Mouse (Mus musculus) CD4-positive helper T cell, adult 2 months (primary cell): ENCODE results near the gene Gnmt.
A peak's percentile ranks its signal among the peaks of the same experiment; 100 is the strongest.
"Not testable (repeated sequence)": the region's sequence is repeated elsewhere in the genome, so short reads cannot be mapped to it uniquely, and the experiment has no call there.

ENCODE experiments used
- DNase-seq: peaks from one replicate; pipeline ENCODE4 v3.0.0-alpha.2; 2012; ENCODE audit warnings: low read depth, missing footprints, low spot score

The Gnmt gene

DNA sequence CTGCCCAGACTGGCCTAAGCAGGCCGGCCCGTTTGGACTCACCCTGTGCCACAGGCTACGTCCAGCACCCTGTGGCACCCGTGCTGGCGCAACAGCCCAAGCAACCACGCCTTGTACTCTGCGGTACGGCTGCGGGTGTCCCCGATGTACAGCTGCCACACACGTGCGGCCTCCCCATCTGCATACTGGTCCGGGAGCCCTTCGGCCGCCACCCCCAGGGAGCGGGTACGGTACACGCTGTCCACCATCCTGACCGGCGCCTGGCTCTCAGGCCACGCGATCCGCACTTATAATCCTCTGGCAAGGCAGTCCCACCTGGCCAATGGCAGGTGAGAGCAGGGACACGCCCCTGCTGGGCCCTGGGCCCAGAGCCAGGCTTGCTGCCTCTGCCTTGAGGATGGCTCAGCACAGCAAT is at the start of gene Gnmt:
Gnmt (minus strand) TSS at position 265 of the 415 bp plus-strand sequence.
- DNase-seq: no peak

DNA sequence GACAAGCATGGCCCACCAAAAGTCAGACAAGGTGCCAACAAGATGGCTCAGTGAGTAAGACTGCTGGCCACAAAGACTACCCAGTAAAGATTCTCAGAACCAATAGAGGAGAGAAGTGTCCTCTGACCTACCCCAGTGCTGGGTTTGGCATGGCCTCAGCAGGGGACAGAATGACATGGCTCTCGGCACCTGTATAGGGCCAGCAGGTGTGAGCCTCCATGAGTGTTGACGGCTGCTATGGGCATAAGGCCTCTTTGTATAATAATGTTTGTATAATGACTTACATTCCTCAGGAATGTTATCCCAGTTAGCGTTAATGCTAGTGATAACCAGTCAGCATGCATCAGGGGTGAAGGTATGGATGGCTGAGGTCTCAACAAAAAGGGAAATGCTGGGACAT is 47.1 kb upstream of the Gnmt start:
- DNase-seq: no peak

DNA sequence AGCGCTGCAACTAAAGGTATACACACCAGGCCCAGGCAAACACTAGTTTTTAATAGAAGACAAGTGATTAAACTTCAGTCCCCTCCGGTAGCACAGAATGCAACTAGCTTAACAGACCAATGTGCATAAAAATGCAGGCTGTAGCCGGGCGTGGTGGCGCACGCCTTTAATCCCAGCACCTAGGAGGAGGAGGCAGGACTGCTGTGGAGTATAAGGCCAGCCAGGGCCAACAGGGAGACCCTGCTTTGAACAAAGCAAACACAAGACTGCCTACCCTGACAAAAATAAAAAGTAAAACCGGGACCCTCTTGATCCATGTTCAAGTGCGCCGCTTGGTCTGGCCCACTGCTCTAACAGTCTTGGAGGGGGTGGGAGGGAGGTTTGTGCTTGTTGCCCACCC is 46.1 kb upstream of the Gnmt start:
- no peak for DNase-seq

DNA sequence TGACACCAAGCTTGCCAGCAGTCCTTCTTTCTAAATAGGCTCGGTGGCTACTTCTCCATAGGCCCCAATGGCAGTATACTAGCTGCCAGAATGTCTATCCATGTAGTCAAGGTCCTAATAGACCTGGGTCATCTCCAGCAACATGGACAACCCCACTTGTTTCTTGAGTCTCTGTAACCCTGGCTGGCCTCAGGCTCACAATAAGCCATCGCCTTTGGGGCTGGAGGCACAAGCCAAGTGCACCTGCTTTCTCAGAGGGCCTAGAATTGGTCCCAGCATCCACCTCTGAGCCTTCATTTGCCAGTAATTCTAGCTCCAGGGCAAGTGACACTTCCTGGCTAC is 45.1 kb upstream of the Gnmt start:
- no peak for DNase-seq

DNA sequence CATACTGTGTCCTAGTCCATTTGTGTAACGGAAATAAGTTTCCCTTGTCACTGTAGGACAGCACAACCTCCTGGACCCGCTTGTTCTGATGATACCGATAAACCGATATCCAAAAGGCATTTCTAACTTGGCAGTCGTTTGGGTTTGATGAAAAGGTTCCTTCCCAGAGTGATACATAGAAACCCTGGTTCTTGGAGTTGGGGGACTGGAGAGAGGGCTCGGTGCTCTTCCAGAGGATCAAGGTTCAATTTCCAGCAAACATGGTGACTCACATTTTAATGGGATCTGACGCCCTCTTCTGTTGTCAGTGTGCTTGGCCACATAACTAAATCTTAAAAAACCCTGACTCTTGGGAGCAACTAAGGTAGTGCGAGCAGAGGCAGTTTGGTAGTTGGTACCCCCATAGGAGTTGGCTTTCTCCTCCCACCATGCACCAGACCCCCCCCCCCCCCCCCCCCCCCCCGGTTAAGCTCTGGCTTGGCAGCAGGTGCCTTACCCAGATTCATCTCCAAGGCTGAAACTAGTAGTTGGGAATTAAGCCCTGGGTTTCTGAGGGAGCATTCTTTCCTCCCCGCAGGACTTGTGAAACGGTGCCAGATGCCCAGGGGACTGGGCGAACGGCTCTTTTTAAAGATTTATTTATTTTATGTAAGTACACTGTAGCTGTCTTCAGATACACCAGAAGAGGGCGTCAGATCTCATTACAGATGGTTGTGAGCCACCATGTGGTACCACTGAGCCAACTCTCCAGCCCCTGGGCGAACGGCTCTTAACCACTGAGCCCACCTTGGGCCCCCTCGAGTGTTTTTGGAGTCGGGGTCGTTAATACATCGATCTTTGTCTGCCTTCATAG is 44.5 kb upstream of the Gnmt start:
- DNase-seq: peak; percentile 34

DNA sequence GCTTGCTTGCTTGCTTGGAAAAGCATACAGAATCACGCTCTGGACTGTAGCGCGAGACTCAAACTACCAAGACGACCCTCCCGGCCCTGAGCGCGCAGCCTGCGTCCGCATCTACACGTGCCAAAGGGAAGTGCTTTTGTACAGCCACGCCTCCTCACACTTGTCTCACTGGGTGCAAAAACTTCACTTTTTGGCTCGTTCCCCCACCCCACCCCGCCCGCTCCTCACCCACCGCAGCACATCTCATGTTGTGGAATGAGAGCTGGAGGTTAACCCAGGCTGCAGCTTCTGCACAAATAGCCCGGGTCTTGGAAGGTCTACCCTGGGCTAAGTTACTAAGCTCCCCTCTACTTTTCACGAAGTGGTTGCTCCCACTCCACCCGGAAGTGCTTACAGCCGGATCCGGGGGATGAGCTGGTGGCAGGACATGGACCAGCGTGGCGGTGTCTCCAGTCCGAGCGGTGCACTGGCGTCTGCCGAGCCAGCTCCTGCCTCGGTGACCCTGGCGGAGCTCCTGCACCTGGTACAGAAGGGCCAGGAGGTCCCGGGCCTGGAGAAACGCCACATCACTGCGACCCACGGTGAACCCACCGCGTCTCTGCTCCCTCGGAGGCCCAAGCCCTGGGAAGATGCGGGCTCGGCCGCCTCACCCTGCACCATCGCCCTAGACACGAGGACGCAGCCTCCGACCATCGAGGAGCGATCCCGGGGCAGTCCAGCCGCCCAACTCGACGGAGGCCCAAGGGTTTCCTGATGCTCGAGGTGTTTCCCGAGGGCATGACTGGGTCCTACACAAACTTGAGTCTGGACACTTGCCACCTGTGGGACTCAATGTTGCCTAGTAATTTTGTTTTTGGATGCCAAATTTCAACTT is 43.7 kb upstream of the Gnmt start, which contains the start of gene 2310039H08Rik:
2310039H08Rik (plus strand) TSS at position 232 of the 874 bp plus-strand sequence.
- DNase-seq: peak; percentile 86

DNA sequence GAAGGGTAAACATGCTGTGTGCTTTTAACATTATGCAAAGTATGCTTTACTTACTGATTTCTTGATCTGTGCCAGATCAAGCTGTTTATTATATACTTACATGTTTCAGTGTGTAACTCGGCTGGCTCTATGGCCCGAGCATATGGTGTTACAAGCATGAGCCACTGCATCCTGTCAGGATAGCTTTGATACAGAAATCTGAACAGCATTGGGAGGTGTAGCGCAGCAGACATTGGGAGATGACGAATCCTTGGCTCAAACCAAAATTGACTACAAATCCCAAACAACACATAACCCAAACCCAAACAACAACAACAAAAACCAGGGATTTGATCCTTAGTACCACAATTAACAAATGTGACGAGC is 43.1 kb upstream of the Gnmt start:
- no peak for DNase-seq

DNA sequence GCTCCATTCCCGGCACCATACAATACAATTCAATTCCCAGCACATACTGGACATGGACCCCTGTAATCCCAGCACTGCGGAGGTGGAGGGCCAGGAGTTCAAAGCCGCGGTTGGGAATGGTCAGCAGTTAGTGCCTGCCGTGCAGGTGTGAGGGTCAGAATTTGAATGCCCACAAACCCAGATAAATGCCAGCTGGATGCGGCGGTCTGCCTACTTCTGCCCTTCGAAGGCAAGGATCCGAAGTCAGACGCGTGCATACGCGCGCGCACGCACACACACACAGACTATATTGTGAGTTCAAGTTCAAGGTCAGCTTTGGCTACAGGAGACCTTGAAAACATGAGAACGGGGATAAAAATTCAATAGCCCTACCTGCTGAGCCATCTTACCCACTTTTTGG is 42.6 kb upstream of the Gnmt start:
- DNase-seq: no peak

DNA sequence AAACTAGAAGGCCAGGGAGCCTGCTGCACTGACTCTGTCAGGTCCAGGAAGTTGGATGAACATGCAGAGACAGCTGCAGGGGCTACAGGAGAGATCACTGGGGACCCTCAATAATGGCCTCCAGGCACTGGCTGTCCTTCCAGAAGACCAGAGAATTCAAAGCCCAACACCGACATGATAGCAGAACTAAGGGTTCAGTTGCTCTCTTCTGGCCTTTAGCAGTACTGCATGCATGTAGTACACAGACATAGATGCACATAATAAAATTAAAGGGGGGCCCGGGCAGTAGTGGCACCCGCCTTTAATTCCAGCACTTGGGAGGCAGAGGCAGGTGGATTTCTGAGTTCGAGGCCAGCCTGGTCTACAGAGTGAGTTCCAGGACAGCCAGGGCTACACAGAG is 42.1 kb upstream of the Gnmt start:
- no peak for DNase-seq

DNA sequence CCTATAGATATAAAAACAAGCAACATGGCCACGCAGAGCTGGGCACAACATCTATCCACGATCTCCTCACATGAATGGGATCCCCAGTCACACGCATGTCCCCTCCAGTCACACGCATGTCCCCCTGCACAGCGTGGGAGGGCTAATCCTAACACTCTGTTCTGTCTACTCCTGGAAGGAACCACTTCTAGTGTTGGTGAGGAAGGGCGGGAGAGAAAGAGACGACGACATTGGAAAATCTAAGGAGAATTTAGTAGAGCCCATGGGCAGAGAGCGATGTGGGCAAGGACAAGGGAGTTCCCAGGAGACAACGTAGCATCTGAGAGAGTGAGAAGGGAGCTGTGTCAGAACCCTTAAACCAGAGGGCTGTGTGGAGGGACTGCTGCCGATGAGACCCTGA is 41.6 kb upstream of the Gnmt start:
- no peak for DNase-seq

DNA sequence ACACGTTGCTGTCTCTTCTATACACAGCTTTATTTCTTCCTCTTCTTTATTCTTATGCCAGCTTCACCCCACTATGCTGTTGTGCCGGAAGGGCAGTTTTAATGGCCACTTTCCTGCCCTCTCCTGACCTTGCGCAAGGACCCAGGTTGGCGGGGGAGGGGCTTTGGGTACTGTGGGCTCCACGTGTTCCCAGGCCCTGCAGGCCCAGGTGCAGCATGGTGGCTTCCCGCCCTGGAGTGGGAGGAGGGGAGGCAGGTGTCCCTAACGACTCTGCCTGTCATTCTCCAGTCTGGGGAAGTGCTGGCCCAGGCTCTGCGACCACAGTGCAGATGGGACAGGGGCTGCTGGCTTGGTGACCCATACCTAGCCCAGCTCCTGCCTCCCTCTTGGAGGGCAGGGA is 38.9 kb upstream of the Gnmt start:
- no peak for DNase-seq

DNA sequence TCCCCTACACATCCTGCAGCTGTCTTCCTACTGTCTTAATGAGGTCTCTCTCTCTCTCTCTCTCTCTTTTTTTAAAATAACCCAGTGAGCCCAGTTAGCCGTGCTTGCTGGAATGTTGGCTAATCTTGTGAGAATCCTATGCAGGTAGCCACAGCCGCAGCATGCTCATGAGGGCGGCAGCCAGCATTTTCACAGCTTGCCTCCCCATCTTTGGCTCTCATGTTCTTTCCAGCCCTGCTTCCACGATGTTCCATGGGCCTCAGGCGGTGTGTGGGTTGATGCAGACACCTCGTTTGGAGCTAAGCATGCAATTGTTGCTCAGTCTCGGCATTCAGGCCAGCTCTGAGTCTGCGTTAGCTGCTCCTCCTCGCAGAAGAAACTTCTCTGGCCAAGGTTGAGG is 35.9 kb upstream of the Gnmt start:
- DNase-seq: not testable (repeated sequence)

DNA sequence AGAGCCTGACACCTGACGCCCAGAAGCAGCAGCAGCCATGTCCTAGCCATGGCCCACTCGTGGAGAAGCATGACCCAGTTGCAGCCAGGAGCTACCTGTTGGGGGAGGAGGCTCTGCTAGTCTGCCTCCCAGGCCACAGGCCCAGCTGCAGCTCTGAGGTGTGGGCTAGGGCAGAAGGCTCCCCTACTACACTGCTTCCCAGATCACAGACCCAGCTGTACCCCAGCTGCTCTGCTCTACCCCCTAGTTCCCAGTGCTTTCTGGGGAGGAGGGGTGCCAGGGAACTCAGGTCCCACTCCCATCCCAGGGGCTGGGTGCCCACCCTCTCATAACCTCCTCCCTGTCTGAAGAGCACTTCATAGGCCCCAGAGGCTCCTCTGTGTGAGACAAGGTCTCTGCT is 34.6 kb upstream of the Gnmt start, which contains the start of gene Ptcra:
Ptcra (minus strand) TSS at position 169 of the 400 bp plus-strand sequence.
- no peak for DNase-seq

DNA sequence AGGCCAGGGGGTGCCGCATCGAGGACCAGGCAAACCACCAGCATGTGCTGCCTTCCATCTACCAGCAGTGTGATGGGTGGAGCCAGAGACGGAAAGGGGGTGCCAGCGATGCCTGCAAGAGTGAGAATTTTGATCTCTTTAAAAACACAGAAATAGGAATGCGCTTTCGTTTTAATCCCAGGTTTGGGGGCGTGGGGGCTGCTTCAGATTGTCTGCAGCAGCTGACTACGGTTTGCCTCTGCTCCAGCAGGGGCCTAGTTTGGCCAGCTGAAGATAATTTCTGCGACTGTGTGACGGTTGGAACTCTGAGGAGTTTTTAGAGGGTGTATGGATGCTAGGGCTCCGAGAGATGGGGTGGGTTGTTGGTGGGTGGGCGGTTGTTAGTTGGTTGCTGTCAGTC is 29.8 kb upstream of the Gnmt start:
- DNase-seq: no peak

DNA sequence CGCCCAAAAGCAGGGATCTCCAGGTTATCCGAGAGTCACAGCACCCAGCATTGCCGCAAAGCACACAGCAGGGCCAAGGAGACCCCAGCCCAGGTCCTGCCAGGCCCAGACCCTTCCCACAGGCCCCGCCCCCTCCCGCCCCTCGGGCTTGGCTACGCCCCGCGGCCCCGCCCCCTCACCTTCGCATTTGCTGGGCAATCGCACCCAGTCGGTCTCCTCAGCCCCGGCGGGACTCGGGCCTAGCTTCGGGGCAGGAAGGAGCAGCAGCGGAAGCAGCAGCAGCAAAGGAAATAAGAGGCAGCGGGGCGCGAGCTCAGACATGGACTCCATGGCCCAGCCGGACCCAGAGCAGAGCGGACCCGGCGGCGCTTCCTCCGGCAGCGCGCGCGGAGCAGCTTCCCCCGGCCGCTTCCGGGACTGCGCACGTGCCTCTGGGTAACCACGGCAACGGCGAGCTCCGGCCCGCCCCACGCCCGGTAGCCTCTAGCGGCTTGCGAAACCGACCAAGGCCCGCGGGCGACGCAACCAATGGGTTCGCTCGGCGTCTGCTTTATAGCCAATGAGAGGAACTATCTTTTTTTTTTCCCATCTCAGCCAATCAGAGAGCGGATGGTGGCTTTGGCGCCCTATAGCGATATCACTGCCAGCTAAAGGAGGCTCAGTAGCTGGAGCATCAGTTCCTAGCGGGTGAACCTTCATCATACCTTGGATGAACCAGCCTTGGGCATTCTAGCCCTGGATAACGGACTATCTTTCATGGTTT is 23.0 kb upstream of the Gnmt start, which contains the start of gene Cnpy3:
Cnpy3 (minus strand) TSS at position 421 of the 763 bp plus-strand sequence.
- DNase-seq: peak; percentile 100

DNA sequence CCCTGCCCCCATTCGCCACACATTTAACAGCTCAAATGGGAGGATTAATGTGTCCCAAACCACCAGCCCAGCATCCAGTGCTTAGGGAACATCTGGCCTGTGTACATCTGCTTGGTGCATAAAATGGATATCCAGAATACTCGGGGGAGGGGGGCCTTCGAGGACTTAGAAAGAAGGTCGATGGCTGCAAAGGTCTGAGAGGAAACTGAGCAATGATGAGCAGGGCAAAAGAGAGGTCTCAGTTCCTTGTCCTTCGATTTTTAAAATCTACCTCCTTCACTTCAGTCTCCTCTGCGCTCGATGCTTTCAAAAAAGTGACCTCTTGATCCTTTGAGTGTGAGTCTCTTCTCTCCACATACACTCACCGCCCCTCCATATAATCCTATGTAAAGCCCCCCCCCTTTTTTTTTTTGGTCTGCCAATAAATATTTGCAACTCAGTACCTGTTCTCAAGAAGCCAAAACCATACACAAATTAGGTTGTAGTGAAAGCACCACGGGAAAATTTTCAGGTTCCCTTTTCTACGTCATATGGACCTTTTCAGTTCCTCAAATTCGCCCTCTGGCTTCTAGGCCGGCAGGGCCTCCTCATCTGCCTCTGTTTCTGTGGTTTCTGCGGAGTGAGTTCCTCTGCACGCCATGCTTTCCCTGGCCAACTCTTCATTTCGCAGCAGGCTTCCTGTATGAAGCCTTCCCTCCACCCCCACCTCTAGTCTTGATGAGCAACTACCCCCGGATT is 22.3 kb upstream of the Gnmt start:
- DNase-seq: peak; percentile 85

DNA sequence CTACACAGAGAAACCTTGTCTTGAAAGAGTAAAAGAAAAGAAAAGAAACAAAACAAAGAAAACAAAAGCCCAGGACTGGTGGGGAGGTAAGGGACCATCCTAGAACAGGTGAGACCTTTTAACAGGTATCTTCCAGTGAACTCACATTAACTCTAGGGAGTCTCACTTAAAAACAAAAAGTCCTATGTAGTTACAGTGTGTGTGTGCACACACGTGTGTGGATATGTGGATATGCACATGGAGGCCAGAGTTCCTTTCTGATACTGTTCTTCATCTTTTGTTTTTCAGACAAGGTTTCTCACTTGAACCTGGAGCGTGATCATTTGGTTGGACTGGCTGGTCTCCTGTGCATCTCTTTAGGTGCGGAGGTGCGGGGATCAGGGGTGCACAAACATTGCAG is 21.6 kb upstream of the Gnmt start:
- DNase-seq: no peak

DNA sequence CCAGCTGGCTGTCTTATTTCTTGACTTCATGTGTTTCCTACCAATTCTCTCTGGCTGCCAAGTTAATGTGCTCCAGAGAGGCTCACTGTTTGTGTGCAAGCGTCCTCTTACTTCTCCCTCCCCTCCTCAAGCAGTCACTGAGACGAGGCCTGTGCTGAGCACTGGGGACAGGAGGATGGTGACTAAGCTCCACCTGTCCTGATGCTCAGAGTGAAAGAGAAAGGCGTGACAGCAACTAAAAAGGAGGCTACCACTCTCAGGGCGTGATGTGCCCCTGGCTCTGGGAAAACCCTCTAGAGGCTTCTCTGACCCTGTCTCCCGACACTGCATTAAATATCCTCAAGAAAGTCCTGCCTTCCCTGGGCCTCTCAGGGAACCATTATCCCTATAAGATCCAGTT is 20.3 kb upstream of the Gnmt start:
- DNase-seq: no peak

DNA sequence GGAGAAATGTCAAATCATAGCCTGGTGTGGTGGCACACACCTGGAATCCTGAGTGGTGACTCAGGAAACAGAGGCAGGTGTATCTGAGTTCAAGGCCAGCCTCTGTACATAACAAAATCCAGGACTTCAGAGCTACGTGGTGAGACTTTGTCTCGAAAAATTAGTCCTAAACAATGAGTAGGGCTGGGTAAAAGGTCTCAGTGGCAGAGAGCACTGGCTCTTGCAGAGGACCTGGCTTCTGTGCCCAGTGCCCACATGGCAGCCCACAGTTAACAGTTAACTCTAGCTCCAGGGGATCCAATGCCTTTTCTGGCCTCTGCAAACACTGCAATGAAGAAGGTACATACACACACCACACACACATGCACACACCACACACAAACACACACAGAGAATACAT is 18.8 kb upstream of the Gnmt start:
- DNase-seq: no peak

DNA sequence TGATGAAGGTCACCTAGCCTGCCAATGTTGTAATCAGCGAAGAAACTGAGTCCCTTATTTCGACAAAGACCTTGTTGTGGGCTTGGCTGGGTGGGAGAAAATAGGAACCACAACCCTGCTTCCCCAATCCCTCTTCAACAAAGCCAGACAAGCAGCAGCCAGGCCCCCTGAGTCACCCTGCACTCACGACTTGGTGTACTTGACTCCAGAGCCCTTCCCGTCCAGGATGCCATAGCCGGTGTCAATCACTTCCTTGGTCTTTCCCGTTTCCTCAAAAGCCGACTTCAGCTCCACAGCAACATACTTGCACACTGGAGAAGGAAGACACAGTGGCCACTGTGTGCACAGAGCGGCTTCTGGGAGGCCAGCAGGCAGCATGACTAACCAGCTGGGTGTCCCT is 18.3 kb upstream of the Gnmt start:
- DNase-seq: no peak

DNA sequence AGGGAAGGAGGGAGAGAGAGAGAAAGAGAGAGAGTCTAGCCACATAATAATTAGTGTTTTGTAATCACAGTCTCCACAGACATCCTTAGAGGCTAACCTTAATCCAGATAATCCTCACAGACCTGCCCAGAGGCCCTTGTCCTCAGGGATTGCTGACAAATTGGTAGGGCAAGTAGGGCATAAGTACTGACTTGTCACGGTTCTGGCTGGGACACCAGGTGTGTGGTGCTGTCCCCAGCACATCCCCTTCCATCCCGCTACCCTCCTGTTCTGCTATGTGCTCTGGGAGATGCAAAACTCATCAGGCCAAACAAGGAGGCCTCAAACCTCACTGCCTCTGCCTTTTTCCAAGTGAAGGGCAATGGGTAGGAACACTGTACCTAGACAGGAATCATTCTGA is 16.5 kb upstream of the Gnmt start:
- no peak for DNase-seq
